Mouse (Mus musculus) embryonic fibroblast, embryonic 13.5 days (primary cell): ENCODE measurements at regions not wholly inside any gene's neighbourhood (a gene's known extent, or its start where the extent isn't known, plus 50 kb on each side); places are given as distances from the start of the nearest gene placed in this dataset.

Experiments used
- CTCF ChIP-seq: IDR thresholded peaks from 2 replicates; pipeline ENCODE4 v1.5.1; 2011; ENCODE audit warnings: mild to moderate bottlenecking, control low read depth, low read length, moderate library complexity, borderline replicate concordance; ENCODE audit not compliant: insufficient read depth
- POLR2A ChIP-seq: IDR thresholded peaks from 2 replicates; pipeline ENCODE4 v1.6.1; 2011; ENCODE audit warnings: low read depth, mild to moderate bottlenecking, control low read depth, low read length, moderate library complexity

GRCm38 (mm10) chr13:4772324-4772723, 163.3 kb upstream of the Akr1e1 start:
- TF ChIP-seq CTCF = no peak
- no peak for TF ChIP-seq POLR2A
